Mouse (Mus musculus) C2C12 (cell line): ENCODE results near the gene Bcl2l15.

ENCODE experiments used
- CEBPB ChIP-seq: IDR thresholded peaks from one replicate; pipeline ENCODE4 v1.6.1; 2011; ENCODE audit warnings: low read depth, mild to moderate bottlenecking, control low read depth, moderate library complexity
- CTCF ChIP-seq: IDR thresholded peaks from one replicate; pipeline ENCODE4 v1.5.1; 2011; ENCODE audit not compliant: control insufficient read depth, insufficient read depth, insufficient read length
- FOSL1 ChIP-seq: IDR thresholded peaks from one replicate; pipeline ENCODE4 v1.8.0; 2011; ENCODE audit warnings: mild to moderate bottlenecking, low read length; ENCODE audit not compliant: poor library complexity, insufficient read depth, severe bottlenecking
- MAX ChIP-seq: IDR thresholded peaks from one replicate; pipeline ENCODE4 v1.6.1; 2011; ENCODE audit warnings: mild to moderate bottlenecking, control low read depth
- MYOD1 ChIP-seq: IDR thresholded peaks from one replicate; pipeline ENCODE4 v1.6.1; 2011; ENCODE audit warnings: low read depth; ENCODE audit not compliant: control insufficient read depth, insufficient read length
- MYOG ChIP-seq: IDR thresholded peaks from one replicate; pipeline ENCODE4 v1.6.1; 2011; ENCODE audit not compliant: control insufficient read depth, insufficient read length; ENCODE audit errors: extremely low read depth
- USF1 ChIP-seq: IDR thresholded peaks from one replicate; pipeline ENCODE4 v1.6.1; 2011; ENCODE audit warnings: low read depth, mild to moderate bottlenecking, control low read depth, moderate library complexity

DNA sequence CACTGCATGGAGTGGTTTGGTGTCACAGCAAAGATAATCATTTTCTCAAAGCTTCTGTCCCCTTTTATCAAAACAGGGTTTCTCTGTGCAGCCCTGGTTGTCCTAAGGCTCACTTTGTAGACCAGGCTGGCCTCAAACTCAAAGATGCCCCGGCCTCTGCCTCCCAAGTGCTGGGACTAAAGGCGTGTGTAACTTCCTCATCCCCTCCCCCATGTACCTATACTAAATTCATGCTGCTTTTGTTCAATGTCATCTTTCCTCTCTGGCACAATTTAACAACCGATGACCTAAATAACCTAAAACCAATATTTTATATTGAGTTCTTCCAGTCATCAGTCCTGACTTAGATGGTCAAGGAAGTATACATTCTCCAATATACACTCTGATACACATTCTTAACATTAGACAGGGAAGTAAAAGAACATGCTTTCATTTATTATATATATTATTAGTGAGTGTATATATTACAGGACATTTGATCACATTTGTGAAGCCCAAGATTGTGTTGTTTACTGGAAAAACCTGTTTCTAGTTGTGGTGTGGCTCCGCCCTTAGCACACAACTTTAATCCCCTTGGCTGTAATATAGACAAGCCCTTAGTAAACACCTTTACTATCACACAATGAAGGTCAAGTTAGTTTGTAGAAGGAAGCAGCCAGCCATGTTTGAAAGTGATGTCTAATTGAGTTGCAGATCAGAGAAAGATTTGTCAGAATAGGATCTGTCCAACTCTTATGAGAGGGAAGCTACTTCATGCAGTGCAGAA is 49.4 kb upstream of the Bcl2l15 start:
- TF ChIP-seq USF1 (no peak), CTCF (no peak), MAX (no peak), MYOG (no peak), FOSL1 (no peak), MYOD1 (no peak), CEBPB (no peak)
